Mouse (Mus musculus) limb, embryonic 10.5 days (tissue): ENCODE measurements around the gene Ltb4r1. TPM values are rescaled to one million over a fixed set of nuclear protein-coding genes. Genes with fewer than 3 reads are reported as not detected.

Source experiments
- DNase-seq: peaks from one replicate; pipeline ENCODE4 v3.0.0-alpha.2; 2017; ENCODE audit warnings: low spot score
- H3K27ac ChIP-seq: fragments of 300-500 bp; sonication (generic); 2 replicates; pipeline ENCODE4 v1.5.1; 2016; ENCODE audit warnings: mild to moderate bottlenecking
- H3K27me3 ChIP-seq: fragments of 300-500 bp; sonication (generic); 2 replicates; pipeline ENCODE4 v1.6.1; 2016; ENCODE audit warnings: low read depth, mild to moderate bottlenecking; ENCODE audit not compliant: poor library complexity, severe bottlenecking
- H3K36me3 ChIP-seq: fragments of 300-500 bp; sonication (generic); 2 replicates; pipeline ENCODE4 v1.6.1; 2016; ENCODE audit warnings: mild to moderate bottlenecking, moderate library complexity
- H3K4me1 ChIP-seq: fragments of 300-500 bp; sonication (generic); 2 replicates; pipeline ENCODE4 v1.6.1; 2016
- H3K4me3 ChIP-seq: fragments of 300-500 bp; sonication (generic); 2 replicates; pipeline ENCODE4 v1.5.1; 2016; ENCODE audit warnings: mild to moderate bottlenecking, moderate library complexity
- H3K9me3 ChIP-seq: fragments of 300-500 bp; sonication (generic); replicated peaks from 2 replicates; pipeline ENCODE4 v1.6.1; 2016; ENCODE audit warnings: mild to moderate bottlenecking
- WGBS: fragments of 180-500 bp; shearing (Covaris S2); methylation state at CpG from one replicate; pipeline ENCODE4 v1.1.7; 2016; 5-methylcytosine and 5-hydroxymethylcytosine counted together
- polyA plus RNA-seq: library from polyadenylated mRNA; unstranded; fragments of >200 nt; fragmentation: Nextera tagmentation; extraction: Ambion mirVana; gene quantifications from 2 replicates; pipeline ENCODE4 v1.2.1, GENCODE M21; 2016

Ltb4r1 gene
- polyA plus RNA-seq, 1 experiment from 2014 or later: 0.26 TPM

DNA sequence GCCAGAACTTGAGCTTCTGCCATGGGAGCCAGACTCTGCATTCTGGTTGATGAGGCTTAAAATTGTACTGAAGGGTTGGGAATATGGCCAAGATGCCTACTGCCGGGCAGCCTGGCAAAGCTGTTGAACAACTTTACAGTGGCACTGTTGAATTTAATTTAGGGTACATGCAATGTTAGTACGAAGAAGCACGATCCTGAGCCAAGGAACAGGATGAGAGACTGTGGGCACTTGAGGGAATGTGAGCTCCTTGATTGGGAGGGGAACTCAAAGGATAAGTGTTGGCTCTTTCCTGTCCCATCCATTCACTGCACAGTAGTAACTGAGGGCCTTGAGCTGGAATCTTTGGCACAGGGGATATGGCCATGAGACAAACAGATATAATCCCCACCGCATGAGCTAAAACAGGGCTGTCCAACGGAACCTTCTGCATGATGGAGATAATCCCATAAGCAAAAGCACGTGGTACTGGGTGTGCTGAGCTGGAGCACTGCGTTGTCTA lies 35.2 kb upstream of the Ltb4r1 start:
- no peaks in the 10 kb centered on the region for H3K36me3 ChIP-seq
- H3K4me3 ChIP-seq: no peak overlapping the region
- no peak overlapping the region for H3K27ac ChIP-seq
- no peaks in the 10 kb centered on the region for H3K4me1 ChIP-seq
- peaks cover 10% of the 10 kb centered on the region for H3K27me3 ChIP-seq
- no peak for DNase-seq
- 78% methylated on average over 7 of the region's 7 CpGs for WGBS
- H3K9me3 ChIP-seq: no peaks in the 10 kb centered on the region

DNA sequence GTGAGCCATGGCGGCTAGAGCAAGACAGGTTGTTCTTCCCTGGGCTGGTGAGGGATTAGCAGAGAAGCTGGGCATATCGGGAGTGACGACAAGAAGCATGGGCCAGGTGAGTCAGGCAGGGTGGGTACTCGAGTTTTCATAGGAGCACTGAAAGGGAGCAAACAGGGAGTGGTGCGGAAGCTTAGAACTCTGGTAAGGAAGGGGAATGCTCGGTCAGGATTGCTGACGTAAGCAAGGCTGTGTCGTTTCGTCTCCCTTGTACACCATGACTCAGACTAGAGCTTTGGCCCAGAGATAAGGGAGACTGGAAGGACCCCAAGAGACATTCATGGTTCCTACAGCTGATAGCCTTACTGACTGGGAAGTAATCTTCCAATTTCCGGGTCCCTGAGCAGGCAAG lies 31.9 kb upstream of the Ltb4r1 start:
- Histone ChIP-seq H3K27ac (no peak overlapping the region), H3K27me3 (peaks cover 10% of the 10 kb centered on the region; the same call in 1 of the 2 replicates), H3K4me3 (no peak overlapping the region), H3K9me3 (no peaks in the 10 kb centered on the region), H3K36me3 (peaks cover 6% of the 10 kb centered on the region), H3K4me1 (no peaks in the 10 kb centered on the region)
- DNase-seq: no peak
- 79% methylated on average over 10 of the region's 10 CpGs for WGBS

DNA sequence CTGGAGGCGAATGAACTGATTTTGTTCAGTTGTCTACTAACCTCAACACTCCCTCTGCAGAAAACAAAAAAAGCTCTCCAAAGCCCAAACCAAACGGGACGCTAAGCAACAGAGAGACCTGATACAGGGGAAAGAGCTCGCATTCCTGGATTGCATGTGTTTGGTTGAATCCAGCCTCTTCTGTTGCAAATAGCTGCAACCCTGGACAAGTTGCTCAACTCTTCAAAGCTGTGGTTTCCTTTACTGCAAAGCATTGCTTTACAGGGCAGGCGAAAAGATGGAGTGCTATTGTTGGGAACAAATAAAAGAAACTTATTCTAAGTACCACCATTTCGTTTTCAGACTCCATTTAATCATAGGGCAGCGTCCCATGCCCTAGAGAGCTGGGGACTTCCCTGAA lies 30.9 kb upstream of the Ltb4r1 start:
- Histone ChIP-seq H3K9me3 (no peaks in the 10 kb centered on the region), H3K27ac (no peak overlapping the region), H3K36me3 (peaks cover 15% of the 10 kb centered on the region), H3K27me3 (peaks cover 10% of the 10 kb centered on the region; the same call in 1 of the 2 replicates), H3K4me1 (no peaks in the 10 kb centered on the region), H3K4me3 (no peak overlapping the region)
- WGBS: 81% methylated on average over 7 of the region's 7 CpGs
- DNase-seq: no peak

DNA sequence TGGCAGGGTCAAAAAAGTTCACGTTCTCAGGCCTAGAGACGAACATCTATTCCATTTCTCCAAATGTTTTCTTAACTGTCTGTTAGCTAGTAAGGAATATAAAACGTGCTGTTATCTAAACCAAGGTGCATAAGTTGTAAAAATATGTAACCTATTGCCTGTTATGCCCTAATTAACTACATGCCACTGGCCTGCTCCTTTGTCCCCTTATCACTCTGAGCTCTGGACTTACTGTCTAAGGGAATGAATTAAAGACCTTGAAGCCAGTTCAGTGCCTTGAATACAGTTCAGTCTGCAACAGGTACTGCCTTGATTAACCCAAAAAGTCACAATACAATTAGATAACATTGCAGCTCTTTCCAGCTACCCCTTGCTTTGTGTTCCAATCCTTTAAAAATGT lies 30.4 kb upstream of the Ltb4r1 start:
- no peaks in the 10 kb centered on the region for H3K9me3 ChIP-seq
- no peak for DNase-seq
- no peak overlapping the region for H3K27ac ChIP-seq
- H3K4me3 ChIP-seq: no peak overlapping the region
- peaks cover 10% of the 10 kb centered on the region; the same call in 1 of the 2 replicates for H3K27me3 ChIP-seq
- H3K4me1 ChIP-seq: no peaks in the 10 kb centered on the region
- peaks cover 20% of the 10 kb centered on the region for H3K36me3 ChIP-seq
- WGBS: 79% methylated on average over 3 of the region's 3 CpGs

DNA sequence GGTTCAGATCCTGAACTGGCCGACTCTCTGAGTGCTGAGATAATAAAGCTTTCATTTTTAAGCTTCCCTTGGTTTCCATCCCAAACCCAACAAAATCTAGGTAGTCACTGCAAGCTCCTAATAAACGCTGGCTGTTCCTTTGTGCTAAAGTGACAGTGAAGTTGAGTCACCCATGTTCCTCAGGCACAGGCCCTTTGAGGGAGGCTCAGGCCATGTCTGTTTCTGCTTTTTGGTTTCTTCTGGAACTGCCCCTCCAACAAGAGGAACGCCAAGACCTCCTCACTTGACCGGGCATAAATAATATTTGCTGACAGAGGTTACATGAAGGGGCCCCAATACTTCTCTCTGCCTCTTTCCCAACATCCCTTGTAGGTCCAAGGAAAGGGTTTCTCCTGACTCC lies 30.0 kb upstream of the Ltb4r1 start:
- WGBS: 93% methylated on average over 4 of the region's 4 CpGs

DNA sequence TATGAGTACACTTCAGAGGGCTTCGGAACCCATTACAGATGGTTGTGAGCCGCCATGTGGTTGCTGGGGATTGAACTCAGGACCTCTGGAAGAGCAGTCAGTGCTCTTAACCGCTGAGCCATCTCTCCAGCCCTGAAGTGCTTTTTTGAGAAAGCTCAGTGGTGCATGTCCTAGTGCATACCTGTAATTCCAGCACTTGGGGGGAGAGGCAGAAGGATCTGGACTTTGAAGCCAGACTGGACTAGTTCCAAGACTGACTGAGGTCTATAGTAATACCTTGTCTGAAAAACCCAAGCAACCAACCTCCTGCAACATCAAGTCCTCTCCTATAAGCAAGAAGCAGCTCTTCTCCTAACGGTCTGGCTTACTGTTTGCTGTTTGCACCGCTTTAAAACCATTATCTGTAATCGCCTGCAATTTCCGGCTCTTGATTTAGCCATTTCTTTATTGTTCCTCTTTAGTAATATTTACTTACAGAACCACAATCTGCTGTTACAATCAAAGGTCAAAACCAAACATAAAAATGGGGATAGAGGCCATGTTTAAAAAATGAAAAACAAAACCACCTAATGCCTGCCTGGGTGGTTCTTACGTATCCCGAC lies 28.6 kb upstream of the Ltb4r1 start:
- peaks cover 32% of the 10 kb centered on the region for H3K36me3 ChIP-seq
- no peaks in the 10 kb centered on the region for H3K4me1 ChIP-seq
- H3K4me3 ChIP-seq: no peak overlapping the region
- 90% methylated on average over 9 of the region's 9 CpGs for WGBS
- H3K27me3 ChIP-seq: no peaks in the 10 kb centered on the region
- DNase-seq: no peak
- no peak overlapping the region for H3K27ac ChIP-seq
- H3K9me3 ChIP-seq: no peaks in the 10 kb centered on the region

More for the DNA sequence above, 30.0 kb upstream of the Ltb4r1 start:
- no peak for DNase-seq
- H3K9me3 ChIP-seq: no peaks in the 10 kb centered on the region
- H3K27ac ChIP-seq: no peak overlapping the region
- peaks cover 7% of the 10 kb centered on the region; the same call in 1 of the 2 replicates for H3K27me3 ChIP-seq
- H3K4me3 ChIP-seq: no peak overlapping the region
- H3K4me1 ChIP-seq: no peaks in the 10 kb centered on the region
- H3K36me3 ChIP-seq: peaks cover 24% of the 10 kb centered on the region

DNA sequence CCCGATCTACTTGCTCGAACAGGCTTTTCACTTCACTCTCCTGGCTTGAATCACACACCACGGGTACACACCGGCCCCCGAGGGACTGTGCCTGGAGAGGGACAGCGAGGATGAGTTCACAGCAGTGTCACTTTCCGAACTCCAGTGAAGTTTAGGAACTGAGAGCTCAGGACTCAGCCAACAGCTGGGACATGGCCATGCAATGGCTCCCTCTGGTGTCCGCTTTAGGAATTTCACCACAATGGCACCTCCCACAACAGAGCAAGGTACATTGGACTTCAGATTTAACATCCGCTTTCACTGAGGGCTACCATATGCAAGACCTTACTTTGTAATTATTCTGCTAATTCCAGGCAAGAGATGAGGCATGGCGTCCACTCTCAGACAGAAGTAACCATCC lies 22.1 kb upstream of the Ltb4r1 start:
- H3K27ac ChIP-seq: no peak overlapping the region
- H3K4me3 ChIP-seq: 0 out of 2 replicates have a peak overlapping the region, but pooled peaks have one; percentile 4
- peaks cover 48% of the 10 kb centered on the region for H3K36me3 ChIP-seq
- peak; percentile 91 for DNase-seq
- H3K27me3 ChIP-seq: no peaks in the 10 kb centered on the region
- no peaks in the 10 kb centered on the region for H3K9me3 ChIP-seq
- 24% methylated on average over 10 of the region's 10 CpGs for WGBS
- peaks cover 31% of the 10 kb centered on the region for H3K4me1 ChIP-seq

DNA sequence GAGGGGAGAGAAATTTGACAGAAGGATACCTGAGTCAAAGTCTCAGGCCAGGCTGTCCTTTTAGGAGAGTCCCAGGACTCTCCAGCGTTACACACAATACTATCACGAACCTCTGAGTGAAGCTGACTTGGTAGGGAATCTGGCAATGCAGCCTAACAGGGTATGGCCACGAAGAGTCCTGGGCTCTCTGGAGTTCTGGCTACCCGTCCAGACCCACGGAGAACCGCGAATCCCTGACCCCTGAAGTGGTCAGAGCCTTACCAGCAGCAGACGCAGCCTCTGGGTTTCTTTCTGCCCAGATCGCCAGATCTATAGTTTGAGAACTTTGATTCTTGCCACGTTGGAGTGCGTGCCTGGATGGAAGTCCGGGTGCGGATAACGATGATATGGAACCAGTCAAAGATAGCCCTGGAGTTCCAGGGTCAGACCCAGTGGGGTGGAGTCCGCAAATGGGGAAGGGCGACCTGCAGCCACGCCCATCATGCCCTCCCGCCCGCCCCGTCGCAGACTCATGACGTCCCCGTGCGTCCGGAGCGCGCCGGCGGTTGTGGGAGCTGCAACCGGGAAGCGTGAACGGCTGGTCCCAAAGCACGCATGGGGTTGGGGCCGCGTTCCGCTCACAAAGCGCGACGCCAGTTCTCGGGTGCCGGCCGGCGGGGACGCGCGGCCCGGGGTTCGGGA lies 20.4 kb upstream of the Ltb4r1 start, which contains the start of the genes Dhrs1 and Nop9:
TSS of gene Dhrs1 (minus strand) at position 511 of the 681 bp plus-strand sequence.
TSS of gene Nop9 (plus strand) at position 514 of the 681 bp plus-strand sequence.
- peaks cover 49% of the 10 kb centered on the region for H3K36me3 ChIP-seq
- DNase-seq: peak; percentile 98
- WGBS: 2% methylated on average over 48 of the region's 48 CpGs
- H3K4me3 ChIP-seq: peak within 1 kb of the TSS; percentile 94
- H3K4me1 ChIP-seq: peaks cover 31% of the 10 kb centered on the region
- no peaks in the 10 kb centered on the region for H3K27me3 ChIP-seq
- H3K27ac ChIP-seq: peak within 1 kb of the TSS; percentile 87
- no peaks in the 10 kb centered on the region for H3K9me3 ChIP-seq

DNA sequence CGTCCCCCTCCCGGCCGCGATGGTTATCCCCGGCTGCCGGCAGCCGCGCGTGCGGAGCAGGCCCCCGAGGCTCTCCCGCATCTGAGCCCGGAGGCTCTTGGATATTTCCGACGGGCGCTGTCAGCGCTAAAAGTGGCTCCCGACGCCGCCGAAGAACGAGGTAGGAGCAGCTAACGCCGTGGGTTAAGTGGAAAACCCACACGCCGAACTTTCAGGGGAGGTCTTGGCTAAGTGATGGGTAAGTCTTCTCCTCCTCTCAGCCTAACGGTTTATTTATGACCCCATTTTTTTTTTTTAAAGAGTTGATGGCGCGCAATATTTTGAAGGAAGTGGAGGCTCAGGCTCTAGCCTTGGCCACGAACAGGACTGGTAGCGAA lies 19.9 kb upstream of the Ltb4r1 start:
- Histone ChIP-seq H3K4me1 (peaks cover 31% of the 10 kb centered on the region), H3K4me3 (peak overlapping the region; percentile 94), H3K27me3 (no peaks in the 10 kb centered on the region), H3K36me3 (peaks cover 49% of the 10 kb centered on the region), H3K9me3 (no peaks in the 10 kb centered on the region), H3K27ac (peak overlapping the region; percentile 87)
- WGBS: under 1% methylated on average over 31 of the region's 31 CpGs
- no peak for DNase-seq

DNA sequence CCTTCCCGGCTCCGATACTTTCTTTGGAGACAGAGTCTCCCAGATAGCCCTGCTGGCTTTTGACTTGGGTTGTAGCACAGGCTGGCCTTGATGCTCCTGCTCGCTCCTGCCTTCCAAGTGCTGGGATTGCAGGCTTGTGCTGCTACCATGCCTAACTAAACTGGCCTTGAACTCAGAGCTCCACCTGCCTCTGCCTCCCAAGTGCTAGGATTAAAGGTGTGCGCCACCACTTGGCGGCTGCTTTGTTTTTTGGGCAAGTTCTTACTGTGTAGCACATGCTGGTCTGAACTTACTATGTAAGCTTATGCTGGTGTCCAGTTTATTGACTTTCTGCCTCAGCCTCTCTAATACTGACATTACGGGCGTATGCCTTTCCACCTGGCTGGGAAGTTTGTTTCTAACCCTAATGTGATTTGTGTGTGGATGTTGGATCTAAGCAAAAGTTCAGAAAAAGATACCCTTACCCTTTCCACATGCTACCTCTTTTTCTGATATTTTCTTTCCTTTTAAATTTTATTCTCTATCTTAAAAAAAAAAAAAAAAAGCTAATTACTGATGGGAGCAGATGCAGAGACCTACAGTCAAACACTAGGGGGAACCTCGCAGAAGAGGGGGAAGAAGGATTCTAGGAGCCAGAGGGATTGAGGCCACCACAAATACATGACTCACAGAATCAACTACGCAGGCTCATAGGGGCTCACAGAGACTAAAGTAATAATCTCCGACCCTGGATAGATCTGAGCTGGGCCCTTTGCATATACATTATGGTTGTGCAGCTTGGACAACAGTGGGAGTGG lies 18.5 kb upstream of the Ltb4r1 start:
- WGBS: 92% methylated on average over 10 of the region's 10 CpGs
- H3K27me3 ChIP-seq: no peaks in the 10 kb centered on the region
- H3K36me3 ChIP-seq: peaks cover 55% of the 10 kb centered on the region
- DNase-seq: no peak
- H3K9me3 ChIP-seq: no peaks in the 10 kb centered on the region
- peak overlapping the region; percentile 94; the same call in 1 of the 2 replicates for H3K4me3 ChIP-seq
- no peak overlapping the region for H3K27ac ChIP-seq
- peaks cover 31% of the 10 kb centered on the region for H3K4me1 ChIP-seq

DNA sequence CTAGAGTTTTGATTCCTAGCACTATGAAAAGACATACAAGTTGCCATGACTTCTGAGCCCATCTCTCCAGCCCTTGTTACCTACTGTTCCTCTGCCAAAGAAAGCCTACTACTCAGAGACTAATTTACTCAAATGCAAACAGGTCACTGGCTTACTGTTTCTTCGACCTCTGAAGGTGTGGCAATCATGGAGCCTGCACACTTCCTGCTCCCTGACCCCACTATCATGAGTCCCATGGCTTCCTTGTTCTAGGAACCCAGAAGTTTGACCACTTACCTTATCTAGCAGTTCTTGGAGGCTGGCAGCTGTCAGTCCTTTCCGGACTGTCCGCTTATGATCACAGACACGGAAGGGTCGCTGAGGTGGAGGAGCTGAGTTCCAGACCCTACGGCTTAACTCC lies 8.2 kb upstream of the Ltb4r1 start:
- H3K4me3 ChIP-seq: no peak overlapping the region
- H3K36me3 ChIP-seq: peaks cover 44% of the 10 kb centered on the region
- no peaks in the 10 kb centered on the region for H3K9me3 ChIP-seq
- WGBS: 88% methylated on average over 6 of the region's 6 CpGs
- no peak for DNase-seq
- no peak overlapping the region for H3K27ac ChIP-seq
- H3K27me3 ChIP-seq: peaks cover 21% of the 10 kb centered on the region
- H3K4me1 ChIP-seq: peaks cover 15% of the 10 kb centered on the region

DNA sequence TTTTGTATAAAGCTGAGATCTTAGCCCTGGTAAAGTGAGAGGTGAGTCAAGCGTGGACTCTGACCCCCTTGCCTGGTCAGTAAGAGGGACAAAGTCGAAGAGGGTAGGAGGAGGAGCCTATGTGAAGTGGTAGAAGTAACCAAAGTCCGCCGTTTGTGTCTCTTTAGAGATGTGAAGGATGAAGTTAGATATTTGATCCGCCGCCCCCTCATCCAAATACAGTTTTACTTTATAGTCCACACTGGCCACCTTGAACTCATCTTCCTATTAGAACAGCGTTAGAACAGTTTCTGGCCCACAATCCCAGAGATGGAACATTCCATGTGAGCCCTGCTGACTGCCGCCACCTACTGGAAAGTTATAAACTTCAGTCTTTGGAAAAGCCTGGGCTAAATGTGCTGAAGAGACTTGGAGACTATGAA lies 7.4 kb upstream of the Ltb4r1 start, which contains the start of gene Cideb:
TSS of gene Cideb (minus strand) at position 96 of the 422 bp plus-strand sequence.
- WGBS: 18% methylated on average over 8 of the region's 8 CpGs
- H3K9me3 ChIP-seq: no peaks in the 10 kb centered on the region
- H3K36me3 ChIP-seq: peaks cover 35% of the 10 kb centered on the region
- no peak for DNase-seq
- H3K27ac ChIP-seq: no peak within 1 kb of the TSS
- H3K4me3 ChIP-seq: no peak within 1 kb of the TSS
- peaks cover 18% of the 10 kb centered on the region for H3K4me1 ChIP-seq
- H3K27me3 ChIP-seq: peaks cover 29% of the 10 kb centered on the region
